Mouse (Mus musculus): ENCODE results near the gene Pih1d2. TPM values are rescaled to one million over a fixed set of nuclear protein-coding genes. Genes with fewer than 3 reads are reported as not detected.

Pih1d2 gene
- polyA plus RNA-seq, 1 experiment from 2014 or later, result 7.5 TPM

Other genes starting within 250 kb of the Pih1d2 start
- gene Plet1, start 122.8 kb upstream of the Pih1d2 start, polyA plus RNA-seq (2015; fragmentation: Nextera tagmentation; extraction: Ambion mirVana), result 0.48 and 0.63 TPM in 2 replicates
- 119 and 128 TPM in 2 replicates for gene Pts, start 88.6 kb upstream of the Pih1d2 start, polyA plus RNA-seq (2015; fragmentation: Nextera tagmentation; extraction: Ambion mirVana)
- gene Il18, start 62.5 kb upstream of the Pih1d2 start, polyA plus RNA-seq (2015; fragmentation: Nextera tagmentation; extraction: Ambion mirVana), result 17.3 and 17.9 TPM in 2 replicates
- gene Bco2, start 62.1 kb upstream of the Pih1d2 start, polyA plus RNA-seq (2015; fragmentation: Nextera tagmentation; extraction: Ambion mirVana), result 0.30 and 0.35 TPM in 2 replicates
- gene Tex12, start 56.0 kb upstream of the Pih1d2 start, polyA plus RNA-seq (2015; fragmentation: Nextera tagmentation; extraction: Ambion mirVana), result 0.22 and 0.38 TPM in 2 replicates
- 221 and 228 TPM in 2 replicates for gene Sdhd, start 13.5 kb upstream of the Pih1d2 start, polyA plus RNA-seq (2015; fragmentation: Nextera tagmentation; extraction: Ambion mirVana)
- gene Timm8b, start 13.4 kb upstream of the Pih1d2 start, polyA plus RNA-seq (2015; fragmentation: Nextera tagmentation; extraction: Ambion mirVana), result 373 and 382 TPM in 2 replicates
- gene Nkapd1, start 143 bp downstream of the Pih1d2 start, polyA plus RNA-seq (2015; fragmentation: Nextera tagmentation; extraction: Ambion mirVana), result 24.5 and 25.9 TPM in 2 replicates
- 45.0 and 46.3 TPM in 2 replicates for gene Dlat, start 42.5 kb downstream of the Pih1d2 start, polyA plus RNA-seq (2015; fragmentation: Nextera tagmentation; extraction: Ambion mirVana)
- gene Dixdc1, start 122.2 kb downstream of the Pih1d2 start, polyA plus RNA-seq (2015; fragmentation: Nextera tagmentation; extraction: Ambion mirVana), result 35.0 and 36.4 TPM in 2 replicates
- 1.1 and 1.9 TPM in 2 replicates for gene 2310030G06Rik, start 129.2 kb downstream of the Pih1d2 start, polyA plus RNA-seq (2015; fragmentation: Nextera tagmentation; extraction: Ambion mirVana)
- 10.7 and 11.3 TPM in 2 replicates for gene Cryab, start 134.0 kb downstream of the Pih1d2 start, polyA plus RNA-seq (2015; fragmentation: Nextera tagmentation; extraction: Ambion mirVana)
- 1.3 and 1.7 TPM in 2 replicates for gene Hspb2, start 135.0 kb downstream of the Pih1d2 start, polyA plus RNA-seq (2015; fragmentation: Nextera tagmentation; extraction: Ambion mirVana)
- 11.5 and 12.3 TPM in 2 replicates for gene Fdxacb1, start 150.9 kb downstream of the Pih1d2 start, polyA plus RNA-seq (2015; fragmentation: Nextera tagmentation; extraction: Ambion mirVana)
- 47.2 and 53.7 TPM in 2 replicates for gene Alg9, start 157.7 kb downstream of the Pih1d2 start, polyA plus RNA-seq (2015; fragmentation: Nextera tagmentation; extraction: Ambion mirVana)
- 60.4 and 64.6 TPM in 2 replicates for gene 1110032A03Rik, start 158.2 kb downstream of the Pih1d2 start, polyA plus RNA-seq (2015; fragmentation: Nextera tagmentation; extraction: Ambion mirVana)
- 53.5 and 54.4 TPM in 2 replicates for gene Ppp2r1b, start 228.0 kb downstream of the Pih1d2 start, polyA plus RNA-seq (2015; fragmentation: Nextera tagmentation; extraction: Ambion mirVana)